Mouse (Mus musculus) adrenal gland, adult 18-20 months (tissue): ENCODE results near the gene Tmem198. TPM values are rescaled to one million over a fixed set of nuclear protein-coding genes. Genes with fewer than 3 reads are reported as not detected.

Experiments used
- DNase-seq, 2 experiments: peaks; one replicate each; pipeline ENCODE4 v3.0.0; 2021 to 2022; ENCODE audit warnings: low spot score in 2 of 2
- total RNA-seq, 2 experiments: library from RNA; stranded (reverse); gene quantifications; 1 replicate in 1 of 2; 2 replicates in 1 of 2; pipeline ENCODE4 v1.2.3; 2021

The Tmem198 gene
- total RNA-seq, 2 experiments from 2014 or later: 3.5 to 6.2 TPM

GRCm38 (mm10) chr1:75487040-75487404 lies 7.7 kb downstream of the Tmem198 start:
- no peak for DNase-seq

GRCm38 (mm10) chr1:75487405-75488161 lies 8.3 kb downstream of the Tmem198 start:
- peak; percentile 73 to 87 for DNase-seq

GRCm38 (mm10) chr1:75490785-75491551 lies 11.6 kb downstream of the Tmem198 start:
- DNase-seq: no peak

DNA sequence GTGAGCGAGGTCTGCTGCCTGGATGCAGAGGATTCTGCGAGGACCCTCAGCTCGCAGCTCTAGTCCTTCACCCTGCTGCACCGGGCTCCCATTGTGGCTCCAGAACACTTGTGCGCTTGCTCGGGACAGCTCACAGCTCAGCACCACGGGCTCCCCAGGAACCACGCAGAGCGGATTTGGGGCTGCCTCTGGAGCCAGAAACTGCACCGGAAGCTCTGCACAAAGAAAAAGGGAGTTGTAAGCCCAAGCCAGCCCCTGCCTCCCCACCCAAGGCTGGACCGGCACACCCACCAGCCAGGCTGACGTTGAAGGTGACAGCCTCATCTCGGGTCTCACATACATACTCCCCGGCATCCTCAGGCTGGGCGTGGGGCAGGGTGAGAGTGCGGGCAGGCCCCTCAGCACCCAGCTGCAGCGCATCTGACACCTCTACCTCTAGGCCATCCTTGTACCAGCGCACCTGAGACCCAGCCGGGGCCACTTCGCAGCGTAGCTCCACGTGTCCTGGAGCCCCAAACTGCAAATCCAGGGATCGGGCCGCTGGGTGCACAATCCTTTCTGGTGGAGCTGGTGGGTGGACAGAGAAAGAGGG lies 13.3 kb downstream of the Tmem198 start:
- no peak for DNase-seq

- DNase-seq: no peak
Observed at GRCm38 (mm10) chr1:75494878-75495548, 15.7 kb downstream of the Tmem198 start.

DNA sequence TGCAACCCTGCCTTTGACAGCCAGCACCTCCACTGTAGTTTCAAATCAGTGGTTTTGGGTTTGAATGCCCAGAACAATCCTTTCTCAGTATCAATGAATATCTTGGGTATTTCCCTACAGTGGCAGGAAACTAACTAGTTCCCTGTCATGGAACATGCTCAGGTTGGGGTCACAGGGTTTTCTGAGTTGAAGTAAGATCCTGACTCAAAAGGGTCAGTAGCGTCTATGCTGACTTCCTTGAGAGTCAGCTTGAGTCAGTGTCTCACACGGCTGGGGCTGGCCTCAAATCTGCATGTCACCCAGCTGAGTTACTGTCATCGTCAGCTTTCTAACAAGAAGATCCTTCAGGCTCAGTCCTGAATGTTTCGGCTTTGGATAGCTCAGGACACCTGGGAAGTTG lies 19.6 kb downstream of the Tmem198 start:
- DNase-seq: no peak

DNA sequence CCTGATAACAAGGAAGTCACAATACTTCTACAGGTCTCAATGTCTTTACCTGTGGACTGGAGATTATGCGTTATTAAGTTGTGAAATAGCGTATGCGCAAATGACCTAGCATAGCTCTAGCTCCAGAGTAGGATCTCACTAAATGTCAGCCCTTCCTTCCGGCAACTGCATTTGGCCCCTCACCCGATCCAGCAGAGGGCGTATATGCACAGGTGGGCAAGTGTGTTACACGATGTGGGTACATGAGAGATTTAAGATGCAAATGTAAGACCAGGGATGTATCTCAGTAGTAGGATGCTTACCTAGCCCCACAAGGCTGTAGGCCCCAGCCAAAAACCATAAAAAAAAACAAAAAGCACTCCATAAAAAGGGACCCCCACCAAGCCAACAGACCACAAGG lies 20.1 kb downstream of the Tmem198 start:
- DNase-seq: no peak

DNA sequence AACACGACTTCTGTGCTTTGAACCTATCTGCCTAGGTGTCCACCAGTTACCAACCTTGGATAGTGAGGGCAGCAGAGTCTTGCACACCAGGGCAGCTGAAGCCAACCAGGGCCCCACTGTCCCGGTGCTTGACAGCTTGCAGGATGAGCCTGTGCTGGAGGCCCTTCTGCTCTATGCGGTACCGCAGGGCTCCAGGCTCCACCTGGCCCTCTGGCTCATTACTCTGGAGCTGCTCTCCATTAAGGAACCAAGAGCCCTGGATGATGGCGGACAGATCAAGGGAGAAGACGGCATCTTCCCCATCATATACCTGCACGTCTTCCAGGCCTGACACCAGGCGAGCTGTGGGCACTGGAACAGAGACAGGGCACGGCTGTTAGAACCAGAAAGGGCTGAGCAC lies 22.6 kb downstream of the Tmem198 start:
- DNase-seq: no peak

- DNase-seq: no peak
Observed at GRCm38 (mm10) chr1:75502945-75503650, 23.8 kb downstream of the Tmem198 start.

- peak in 1 of 2 experiments; percentile 41 for DNase-seq
Observed at GRCm38 (mm10) chr1:75503651-75503980, 24.3 kb downstream of the Tmem198 start.

DNA sequence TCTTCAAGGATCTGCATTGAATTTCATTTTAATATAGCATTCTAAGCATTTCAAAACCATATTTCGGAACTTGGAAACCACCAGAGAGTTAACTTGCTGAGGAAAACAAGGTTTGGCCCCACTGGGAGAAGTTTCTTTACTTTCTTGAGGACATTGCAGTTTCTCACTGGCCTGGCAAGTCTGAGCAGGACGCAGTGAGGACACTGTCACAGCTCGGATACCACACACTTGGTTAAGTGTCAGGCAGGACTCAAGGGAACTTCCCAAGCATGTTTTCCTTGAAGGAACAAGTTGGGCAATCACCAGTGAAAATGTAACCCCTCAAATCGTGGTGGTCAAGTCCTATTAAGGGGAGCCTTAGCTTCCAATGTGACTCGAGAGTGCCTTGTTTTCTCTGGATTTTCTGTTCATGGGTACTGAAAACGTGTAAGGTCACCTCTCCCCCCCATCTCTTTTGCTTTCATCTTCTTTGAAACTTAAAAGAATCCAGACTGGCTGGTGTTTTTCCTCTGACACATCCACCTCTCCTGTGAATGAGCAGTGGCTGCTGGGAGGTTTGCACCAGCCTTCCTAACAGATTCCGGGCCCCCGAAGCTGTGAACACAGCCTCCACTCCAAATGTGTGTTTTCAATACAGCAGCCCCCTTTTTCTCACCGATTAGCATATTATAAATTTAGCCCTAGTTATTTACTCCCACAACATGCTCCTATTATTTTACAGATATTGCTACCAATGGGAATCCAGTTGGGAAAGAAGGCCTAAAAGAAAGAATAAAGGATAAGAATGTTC lies 25.1 kb downstream of the Tmem198 start:
- DNase-seq: no peak

GRCm38 (mm10) chr1:75505159-75505955 lies 26.0 kb downstream of the Tmem198 start:
- peak; percentile 65 to 76 for DNase-seq

DNA sequence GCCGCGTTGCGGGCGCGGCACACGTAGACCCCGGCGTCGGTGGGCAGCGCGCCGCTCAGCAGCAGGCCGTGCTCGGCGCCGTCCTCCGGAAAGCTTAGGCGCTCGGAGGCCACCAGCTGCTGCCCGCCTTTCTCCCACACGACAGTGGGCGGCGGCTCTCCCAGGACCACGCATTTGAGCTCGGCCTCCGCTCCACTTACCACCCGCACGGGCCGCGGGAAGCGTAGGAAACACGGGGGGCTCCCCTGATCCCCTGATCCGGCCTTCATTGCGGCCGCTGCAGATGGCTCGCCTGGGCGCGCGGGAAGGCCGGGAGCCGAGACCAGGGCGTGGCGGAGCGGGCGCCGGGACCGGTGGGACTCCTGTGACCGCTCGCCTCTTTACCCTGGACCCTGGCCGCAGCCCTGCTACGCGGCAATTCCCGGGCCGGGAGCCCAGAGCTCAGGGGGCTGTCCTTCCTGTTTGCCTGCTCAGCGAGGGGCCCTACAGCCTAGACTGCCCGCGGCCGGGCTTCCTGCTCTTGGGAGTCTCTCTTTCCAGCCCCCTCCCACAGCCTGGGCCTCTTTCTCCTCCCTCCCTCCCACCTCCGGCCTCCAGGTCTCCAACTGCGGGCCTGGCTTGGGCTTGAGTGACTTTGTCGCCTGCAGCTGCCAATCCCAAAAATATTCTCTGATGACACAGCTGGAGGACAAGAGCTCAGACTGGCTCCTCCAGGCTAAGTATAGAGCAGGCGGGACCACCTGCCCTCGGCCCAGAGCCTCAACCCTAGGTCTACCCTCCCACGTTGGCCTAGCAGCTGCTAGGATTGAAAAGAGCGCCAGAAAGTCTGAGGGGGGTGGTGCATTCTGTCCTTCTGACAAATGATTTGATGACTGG lies 26.9 kb downstream of the Tmem198 start, which contains the start of gene Obsl1:
Gene Obsl1, minus strand, starts transcription at position 497 of the 876 bp plus-strand sequence.
- peak; percentile 54 to 56 for DNase-seq

GRCm38 (mm10) chr1:75507006-75507405 lies 27.7 kb downstream of the Tmem198 start, which contains the start of gene Inha:
Inha (plus strand) TSS chr1:75507077.
- DNase-seq: no peak

GRCm38 (mm10) chr1:75509586-75509985 lies 30.3 kb downstream of the Tmem198 start:
- DNase-seq: no peak

GRCm38 (mm10) chr1:75510154-75510553 lies 30.8 kb downstream of the Tmem198 start:
- no peak for DNase-seq

DNA sequence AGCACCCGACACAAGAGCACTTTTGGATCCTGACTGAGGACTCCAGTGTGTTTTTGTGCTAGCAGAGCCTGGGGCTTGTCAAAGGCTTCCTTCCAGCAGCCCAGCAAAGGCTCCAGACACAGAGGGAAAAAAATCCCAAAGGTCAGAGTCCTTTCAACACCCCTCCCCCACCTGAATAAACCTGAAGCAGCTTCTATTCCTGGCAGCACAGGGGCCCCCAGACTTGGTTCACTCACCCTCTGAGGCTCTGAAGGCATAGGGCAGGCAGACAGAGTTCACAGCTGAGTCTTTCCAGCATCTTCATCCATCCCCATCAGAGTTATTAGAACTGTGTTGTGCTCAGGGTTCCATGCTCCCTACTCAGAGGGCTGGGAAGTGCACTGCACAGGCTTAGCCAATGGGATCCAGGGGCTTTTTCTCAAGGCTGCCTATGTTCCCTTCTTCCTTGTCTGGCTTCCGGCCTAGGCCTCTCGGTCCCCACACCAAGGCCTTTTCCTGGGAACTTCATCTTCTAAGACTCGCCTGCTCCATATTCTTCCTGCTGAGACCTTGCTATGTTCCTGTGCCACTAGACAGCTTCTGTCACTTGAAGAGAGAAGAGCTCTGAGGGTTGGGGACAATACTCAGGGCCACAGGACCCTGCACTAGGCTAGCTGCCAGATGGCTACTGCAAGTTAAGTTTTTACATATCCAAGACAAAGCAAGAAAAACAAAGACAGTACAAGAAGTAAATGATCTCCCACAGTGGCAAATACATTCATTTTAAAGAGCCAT lies 32.3 kb downstream of the Tmem198 start:
- no peak for DNase-seq
